Mouse (Mus musculus): Measurements from ENCODE around the gene Gm18596. TPM values are rescaled to one million over a fixed set of nuclear protein-coding genes. Genes with fewer than 3 reads are reported as not detected.
"Not testable (repeated sequence)": the region's sequence is repeated elsewhere in the genome, so short reads cannot be mapped to it uniquely, and the experiment has no call there.

Gene Gm18596
- polyA plus RNA-seq, 1 experiment from 2014 or later, result not detected

DNA sequence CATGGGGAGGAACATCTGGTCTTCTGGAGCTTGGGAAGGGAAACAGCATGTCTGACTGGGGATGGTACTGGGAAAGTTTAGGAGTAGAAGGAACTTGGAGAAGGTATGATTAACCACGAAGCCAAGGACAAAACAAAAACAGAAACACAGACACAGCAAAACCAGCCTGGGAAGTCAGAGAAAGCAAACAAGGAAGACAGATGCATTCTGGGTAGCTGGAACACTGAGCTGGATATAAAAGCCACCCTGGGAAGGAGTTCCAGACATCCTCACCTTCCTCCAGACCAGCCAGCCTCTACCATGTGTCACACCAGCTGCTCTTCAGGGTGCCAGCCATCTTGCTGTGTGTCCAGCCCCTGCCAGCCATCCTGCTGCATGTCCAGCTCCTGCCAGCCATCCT is 26.9 kb downstream of the Gm18596 start, which contains the start of gene Gm10142:
TSS of gene Gm10142 (plus strand) at position 301 of the 400 bp plus-strand sequence.
- no peak for DNase-seq (ENCODE audit: low spot score)

DNA sequence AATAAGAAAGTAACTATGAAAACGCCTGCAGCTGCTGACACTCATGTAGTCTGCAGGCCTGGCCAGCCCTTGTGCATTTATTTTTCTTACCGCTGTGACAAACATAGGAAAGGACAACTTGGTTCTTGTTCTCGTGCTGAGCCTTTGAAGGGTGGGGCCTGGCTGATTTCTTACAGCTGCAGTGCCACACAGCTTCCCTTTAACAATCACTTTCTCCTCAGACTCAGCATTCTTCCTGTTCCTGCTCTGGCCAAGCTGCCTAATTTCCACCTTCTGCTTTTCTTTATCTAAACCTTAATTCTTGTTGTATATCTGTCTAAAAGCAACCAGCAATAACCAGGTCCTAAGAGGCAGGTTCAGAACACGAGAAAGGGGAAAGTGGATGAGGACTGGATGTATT is 28.7 kb downstream of the Gm18596 start:
- H3K4me3 ChIP-seq (ENCODE audit: low read depth, low read length), result no peak overlapping the region
- no peak overlapping the region for H3K27ac ChIP-seq (replicated peaks)
- H3K4me2 ChIP-seq (replicated peaks; ENCODE audit: low read depth), result no peak overlapping the region
- no peaks in the 10 kb centered on the region for H3K4me1 ChIP-seq (replicated peaks; ENCODE audit: control insufficient read depth, insufficient read depth)
- H3K36me3 ChIP-seq (ENCODE audit: control insufficient read depth, insufficient read depth, low read length), result no peaks in the 10 kb centered on the region
- ATAC-seq (ENCODE audit: low FRiP score, low TSS enrichment) (no peak), DNase-seq (ENCODE audit: low spot score) (no peak)
- H3K9ac ChIP-seq (ENCODE audit: low read length), result no peak overlapping the region
- TF ChIP-seq CTCF (IDR thresholded peaks at IDR 0.05; ENCODE audit: low read depth) (no peak), EP300 (optimal IDR thresholded peaks at IDR 0.05) (no peak)
- H3K9me3 ChIP-seq (ENCODE audit: control insufficient read depth, low read length), result no peaks in the 10 kb centered on the region
- WGBS, result 51% methylated on average over 4 of the region's 4 CpGs
- no peaks in the 10 kb centered on the region for H3K27me3 ChIP-seq (ENCODE audit: control insufficient read depth, insufficient read depth, low read length)

More for the DNA sequence above, 26.9 kb downstream of the Gm18596 start, which contains the start of gene Gm10142:
- Histone ChIP-seq H3K9ac (ENCODE audit: low read length) (no peak within 1 kb of the TSS), H3K4me3 (ENCODE audit: low read depth, low read length) (no peak within 1 kb of the TSS), H3K4me2 (replicated peaks; ENCODE audit: low read depth) (no peak within 1 kb of the TSS), H3K9me3 (ENCODE audit: control insufficient read depth, low read length) (no peaks in the 10 kb centered on the region), H3K36me3 (ENCODE audit: control insufficient read depth, insufficient read depth, low read length) (no peaks in the 10 kb centered on the region), H3K27me3 (ENCODE audit: control insufficient read depth, insufficient read depth, low read length) (no peaks in the 10 kb centered on the region), H3K27ac (replicated peaks) (no peak within 1 kb of the TSS), H3K4me1 (replicated peaks; ENCODE audit: control insufficient read depth, insufficient read depth) (no peaks in the 10 kb centered on the region)
- no peak for TF ChIP-seq CTCF (IDR thresholded peaks at IDR 0.05; ENCODE audit: low read depth)
- no peak for TF ChIP-seq EP300 (optimal IDR thresholded peaks at IDR 0.05)
- ATAC-seq (ENCODE audit: low FRiP score, low TSS enrichment), result no peak
- 88% methylated on average over 1 of the region's 1 CpGs for WGBS

GRCm38 (mm10) chr10:77711157-77711556 is 31.3 kb downstream of the Gm18596 start, which contains the start of gene Gm10024:
TSS of gene Gm10024 (plus strand) at chr10:77711457.
- H3K27me3 ChIP-seq (ENCODE audit: control insufficient read depth, insufficient read depth, low read length); H3K9ac ChIP-seq (ENCODE audit: low read length); H3K27ac ChIP-seq (replicated peaks); H3K4me1 ChIP-seq (replicated peaks; ENCODE audit: control insufficient read depth, insufficient read depth); H3K9me3 ChIP-seq (ENCODE audit: control insufficient read depth, low read length); H3K36me3 ChIP-seq (ENCODE audit: control insufficient read depth, insufficient read depth, low read length); H3K4me3 ChIP-seq (ENCODE audit: low read depth, low read length); ATAC-seq (ENCODE audit: low FRiP score, low TSS enrichment); H3K4me2 ChIP-seq (replicated peaks; ENCODE audit: low read depth); DNase-seq (ENCODE audit: low spot score): not testable (repeated sequence)

DNA sequence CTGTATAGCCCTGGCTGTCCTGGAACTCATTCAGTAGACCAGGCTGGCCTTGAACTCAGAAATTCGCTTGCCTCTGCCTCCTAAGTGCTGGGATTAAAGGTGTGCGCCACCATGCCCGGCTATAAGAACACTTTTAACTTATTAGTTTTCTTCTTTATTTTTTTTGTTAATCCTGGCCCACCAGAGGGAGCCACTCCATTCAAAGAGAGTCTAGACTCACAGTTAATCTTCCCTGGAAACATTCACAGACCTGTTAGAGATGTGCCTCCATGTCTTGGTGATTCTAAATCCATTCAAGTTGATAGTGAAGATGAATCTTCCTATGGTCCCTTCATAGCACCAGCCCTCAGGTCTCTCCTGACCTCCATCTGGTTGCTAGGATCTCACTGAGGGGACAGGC is 32.6 kb downstream of the Gm18596 start:
- no peaks in the 10 kb centered on the region for H3K9me3 ChIP-seq (ENCODE audit: control insufficient read depth, low read length)
- DNase-seq (ENCODE audit: low spot score), result no peak
- TF ChIP-seq EP300 (optimal IDR thresholded peaks at IDR 0.05) (no peak), CTCF (IDR thresholded peaks at IDR 0.05; ENCODE audit: low read depth) (peak; percentile 37)
- H3K36me3 ChIP-seq (ENCODE audit: control insufficient read depth, insufficient read depth, low read length), result no peaks in the 10 kb centered on the region
- no peak overlapping the region for H3K27ac ChIP-seq (replicated peaks)
- ATAC-seq (ENCODE audit: low FRiP score, low TSS enrichment), result no peak
- H3K27me3 ChIP-seq (ENCODE audit: control insufficient read depth, insufficient read depth, low read length), result no peaks in the 10 kb centered on the region
- 58% methylated on average over 3 of the region's 3 CpGs for WGBS
- H3K4me2 ChIP-seq (replicated peaks; ENCODE audit: low read depth), result no peak overlapping the region
- H3K9ac ChIP-seq (ENCODE audit: low read length), result no peak overlapping the region
- no peaks in the 10 kb centered on the region for H3K4me1 ChIP-seq (replicated peaks; ENCODE audit: control insufficient read depth, insufficient read depth)
- no peak overlapping the region for H3K4me3 ChIP-seq (ENCODE audit: low read depth, low read length)

GRCm38 (mm10) chr10:77706326-77706725 is 36.1 kb downstream of the Gm18596 start, which contains the start of gene Gm10272:
TSS of gene Gm10272 (plus strand) at chr10:77706626.
- 100% methylated on average over 1 of the region's 1 CpGs for WGBS

DNA sequence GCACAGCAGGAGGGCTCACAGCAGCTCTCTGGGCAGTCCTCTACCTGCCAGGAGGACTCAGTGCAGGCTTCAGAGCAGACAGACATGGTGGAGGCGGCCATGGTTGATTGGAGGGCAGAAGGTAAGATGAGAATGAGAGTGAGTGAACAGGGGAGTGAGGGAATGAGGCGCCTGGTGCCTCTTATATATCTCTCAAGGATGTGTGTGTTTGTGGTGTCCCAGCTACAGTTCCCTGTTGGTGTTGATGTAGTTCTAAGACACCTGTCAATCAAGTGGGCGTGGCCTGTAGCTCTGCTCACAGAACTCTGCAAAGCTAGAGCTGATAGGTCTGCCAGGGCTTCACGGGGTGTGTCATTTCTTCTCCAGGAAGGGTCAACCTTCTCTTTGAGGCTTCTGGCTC is 45.3 kb downstream of the Gm18596 start, which contains the start of gene Gm9508:
TSS of gene Gm9508 (minus strand) at position 101 of the 400 bp plus-strand sequence.
- Histone ChIP-seq H3K27me3 (ENCODE audit: control insufficient read depth, insufficient read depth, low read length) (no peaks in the 10 kb centered on the region), H3K4me2 (replicated peaks; ENCODE audit: low read depth) (no peak within 1 kb of the TSS), H3K4me3 (ENCODE audit: low read depth, low read length) (no peak within 1 kb of the TSS), H3K4me1 (replicated peaks; ENCODE audit: control insufficient read depth, insufficient read depth) (no peaks in the 10 kb centered on the region), H3K9me3 (ENCODE audit: control insufficient read depth, low read length) (no peaks in the 10 kb centered on the region), H3K27ac (replicated peaks) (no peak within 1 kb of the TSS), H3K9ac (ENCODE audit: low read length) (no peak within 1 kb of the TSS), H3K36me3 (ENCODE audit: control insufficient read depth, insufficient read depth, low read length) (no peaks in the 10 kb centered on the region)
- 43% methylated on average over 4 of the region's 4 CpGs for WGBS
- TF ChIP-seq EP300 (optimal IDR thresholded peaks at IDR 0.05) (no peak), CTCF (IDR thresholded peaks at IDR 0.05; ENCODE audit: low read depth) (no peak)
- ATAC-seq (ENCODE audit: low FRiP score, low TSS enrichment) (no peak), DNase-seq (ENCODE audit: low spot score) (no peak)

More at GRCm38 (mm10) chr10:77706326-77706725, 36.1 kb downstream of the Gm18596 start, which contains the start of gene Gm10272:
- Histone ChIP-seq H3K27me3 (ENCODE audit: control insufficient read depth, insufficient read depth, low read length) (no peaks in the 10 kb centered on the region), H3K9me3 (ENCODE audit: control insufficient read depth, low read length) (no peaks in the 10 kb centered on the region), H3K9ac (ENCODE audit: low read length) (no peak within 1 kb of the TSS), H3K4me1 (replicated peaks; ENCODE audit: control insufficient read depth, insufficient read depth) (no peaks in the 10 kb centered on the region), H3K4me3 (ENCODE audit: low read depth, low read length) (no peak within 1 kb of the TSS), H3K4me2 (replicated peaks; ENCODE audit: low read depth) (no peak within 1 kb of the TSS), H3K27ac (replicated peaks) (no peak within 1 kb of the TSS), H3K36me3 (ENCODE audit: control insufficient read depth, insufficient read depth, low read length) (no peaks in the 10 kb centered on the region)
- ATAC-seq (ENCODE audit: low FRiP score, low TSS enrichment) (no peak), DNase-seq (ENCODE audit: low spot score) (no peak)
- TF ChIP-seq EP300 (optimal IDR thresholded peaks at IDR 0.05) (no peak), CTCF (IDR thresholded peaks at IDR 0.05; ENCODE audit: low read depth) (no peak)

Other genes with a start within 250 kb of the Gm18596 start
- gene Fam207a, start 226.9 kb downstream of the Gm18596 start, polyA plus RNA-seq (2015; fragmentation: Nextera tagmentation; extraction: Ambion mirVana), result 25.2 and 28.8 TPM in 2 replicates
- gene Itgb2, start 212.4 kb downstream of the Gm18596 start, polyA plus RNA-seq (2015; fragmentation: Nextera tagmentation; extraction: Ambion mirVana), result 1.3 TPM in 2 replicates
- gene Pttg1ip, start 160.9 kb downstream of the Gm18596 start, polyA plus RNA-seq (2015; fragmentation: Nextera tagmentation; extraction: Ambion mirVana), result 278 and 317 TPM in 2 replicates
- 232 and 239 TPM in 2 replicates for gene Sumo3, start 136.5 kb downstream of the Gm18596 start, polyA plus RNA-seq (2015; fragmentation: Nextera tagmentation; extraction: Ambion mirVana)
- gene Gm49325, start 136.4 kb downstream of the Gm18596 start, polyA plus RNA-seq (2015; fragmentation: Nextera tagmentation; extraction: Ambion mirVana), result 12.6 and 17.3 TPM in 2 replicates
- 53.8 and 54.5 TPM in 2 replicates for gene Ube2g2, start 120.4 kb downstream of the Gm18596 start, polyA plus RNA-seq (2015; fragmentation: Nextera tagmentation; extraction: Ambion mirVana)
- 0.67 and 0.74 TPM in 2 replicates for gene Tspear, start 56.1 kb downstream of the Gm18596 start, polyA plus RNA-seq (2015; fragmentation: Nextera tagmentation; extraction: Ambion mirVana)
- gene Gm19402, start 51.9 kb downstream of the Gm18596 start, polyA plus RNA-seq (2015; fragmentation: Nextera tagmentation; extraction: Ambion mirVana), result not detected in 2 replicates
- not detected in 2 replicates for gene Gm9508, start 45.4 kb downstream of the Gm18596 start, polyA plus RNA-seq (2015; fragmentation: Nextera tagmentation; extraction: Ambion mirVana)
- gene Gm10272, start 36.0 kb downstream of the Gm18596 start, polyA plus RNA-seq (2015; fragmentation: Nextera tagmentation; extraction: Ambion mirVana), result not detected in 2 replicates
- gene Gm10024, start 31.2 kb downstream of the Gm18596 start, polyA plus RNA-seq (2015; fragmentation: Nextera tagmentation; extraction: Ambion mirVana), result 0.18 TPM in 1 of 2 replicates, not detected in the other
- gene Gm10142, start 26.8 kb downstream of the Gm18596 start, polyA plus RNA-seq (2015; fragmentation: Nextera tagmentation; extraction: Ambion mirVana), result 0.56 and 0.64 TPM in 2 replicates
- gene Krtap12-1, start 22.0 kb downstream of the Gm18596 start, polyA plus RNA-seq (2015; fragmentation: Nextera tagmentation; extraction: Ambion mirVana), result 3.2 and 4.5 TPM in 2 replicates
- gene Gm10100, start 16.2 kb downstream of the Gm18596 start, polyA plus RNA-seq (2015; fragmentation: Nextera tagmentation; extraction: Ambion mirVana), result not detected in 2 replicates
- not detected in 2 replicates for gene Gm9736, start 8.7 kb upstream of the Gm18596 start, polyA plus RNA-seq (2015; fragmentation: Nextera tagmentation; extraction: Ambion mirVana)
- not detected in 2 replicates for gene Gm3233, start 17.0 kb upstream of the Gm18596 start, polyA plus RNA-seq (2015; fragmentation: Nextera tagmentation; extraction: Ambion mirVana)
- not detected in 2 replicates for gene Gm3238, start 28.7 kb upstream of the Gm18596 start, polyA plus RNA-seq (2015; fragmentation: Nextera tagmentation; extraction: Ambion mirVana)
- not detected in 2 replicates for gene Gm7138, start 34.3 kb upstream of the Gm18596 start, polyA plus RNA-seq (2015; fragmentation: Nextera tagmentation; extraction: Ambion mirVana)
- not detected in 2 replicates for gene Gm3250, start 39.9 kb upstream of the Gm18596 start, polyA plus RNA-seq (2015; fragmentation: Nextera tagmentation; extraction: Ambion mirVana)
- gene Gm7137, start 45.6 kb upstream of the Gm18596 start, polyA plus RNA-seq (2015; fragmentation: Nextera tagmentation; extraction: Ambion mirVana), result not detected in 2 replicates
- not detected in 2 replicates for gene Gm9639, start 52.4 kb upstream of the Gm18596 start, polyA plus RNA-seq (2015; fragmentation: Nextera tagmentation; extraction: Ambion mirVana)
- not detected in 2 replicates for gene Gm19668, start 56.5 kb upstream of the Gm18596 start, polyA plus RNA-seq (2015; fragmentation: Nextera tagmentation; extraction: Ambion mirVana)
- not detected in 2 replicates for gene Gm9507, start 69.2 kb upstream of the Gm18596 start, polyA plus RNA-seq (2015; fragmentation: Nextera tagmentation; extraction: Ambion mirVana)
- gene Gm2696, start 72.0 kb upstream of the Gm18596 start, polyA plus RNA-seq (2015; fragmentation: Nextera tagmentation; extraction: Ambion mirVana), result not detected in 2 replicates
- not detected in 2 replicates for gene Krtap10-4, start 84.5 kb upstream of the Gm18596 start, polyA plus RNA-seq (2015; fragmentation: Nextera tagmentation; extraction: Ambion mirVana)
- gene Krtap10-10, start 93.3 kb upstream of the Gm18596 start, polyA plus RNA-seq (2015; fragmentation: Nextera tagmentation; extraction: Ambion mirVana), result not detected in 2 replicates
- not detected in 2 replicates for gene Gm36176, start 104.2 kb upstream of the Gm18596 start, polyA plus RNA-seq (2015; fragmentation: Nextera tagmentation; extraction: Ambion mirVana)
- not detected in 2 replicates for gene Gm10318, start 110.2 kb upstream of the Gm18596 start, polyA plus RNA-seq (2015; fragmentation: Nextera tagmentation; extraction: Ambion mirVana)
- not detected in 2 replicates for gene Gm3285, start 119.3 kb upstream of the Gm18596 start, polyA plus RNA-seq (2015; fragmentation: Nextera tagmentation; extraction: Ambion mirVana)
- 3.3 and 3.6 TPM in 2 replicates for gene Lrrc3, start 159.9 kb upstream of the Gm18596 start, polyA plus RNA-seq (2015; fragmentation: Nextera tagmentation; extraction: Ambion mirVana)
- gene Trpm2, start 227.9 kb upstream of the Gm18596 start, polyA plus RNA-seq (2015; fragmentation: Nextera tagmentation; extraction: Ambion mirVana), result 0.61 and 0.85 TPM in 2 replicates
- 16.1 and 18.8 TPM in 2 replicates for gene 1810043G02Rik, start 235.9 kb upstream of the Gm18596 start, polyA plus RNA-seq (2015; fragmentation: Nextera tagmentation; extraction: Ambion mirVana)